Mouse (Mus musculus) kidney, adult 9 months (tissue): Measurements from ENCODE around the gene Ccdc18.
"Not testable (repeated sequence)": the region's sequence is repeated elsewhere in the genome, so short reads cannot be mapped to it uniquely, and the experiment has no call there.

Experiments used
- DNase-seq: peaks from one replicate; pipeline ENCODE4 v3.0.0; 2022

The Ccdc18 gene

GRCm38 (mm10) chr5:108132441-108133243 is at the start of gene Ccdc18, which contains the start of gene Tmed5:
Gene Ccdc18, plus strand, starts transcription at chr5:108132875.
Gene Tmed5, minus strand, starts transcription at chr5:108132620.
- DNase-seq, result peak; percentile 98

GRCm38 (mm10) chr5:108085440-108085839 is 47.2 kb upstream of the Ccdc18 start:
- DNase-seq, result no peak

GRCm38 (mm10) chr5:108092731-108093130 is 39.9 kb upstream of the Ccdc18 start:
- not testable (repeated sequence) for DNase-seq

- DNase-seq, result no peak
These were observed 35.0 kb upstream of the Ccdc18 start for GRCm38 (mm10) chr5:108097676-108098075.

- DNase-seq, result no peak
These were observed 32.5 kb upstream of the Ccdc18 start for GRCm38 (mm10) chr5:108100196-108100595.

GRCm38 (mm10) chr5:108104306-108104705 is 28.4 kb upstream of the Ccdc18 start:
- no peak for DNase-seq

GRCm38 (mm10) chr5:108109346-108109745 is 23.3 kb upstream of the Ccdc18 start:
- DNase-seq, result peak; percentile 24

GRCm38 (mm10) chr5:108117693-108118092 is 15.0 kb upstream of the Ccdc18 start:
- no peak for DNase-seq

GRCm38 (mm10) chr5:108120221-108120900 is 12.3 kb upstream of the Ccdc18 start:
- DNase-seq, result no peak

GRCm38 (mm10) chr5:108131849-108132440 is 730 bp upstream of the Ccdc18 start:
- peak; percentile 58 for DNase-seq

- DNase-seq, result no peak
These were observed 19.9 kb downstream of the Ccdc18 start for GRCm38 (mm10) chr5:108152592-108152991.

GRCm38 (mm10) chr5:108160796-108161195 is 28.1 kb downstream of the Ccdc18 start:
- no peak for DNase-seq

GRCm38 (mm10) chr5:108163695-108164094 is 31.0 kb downstream of the Ccdc18 start:
- peak; percentile 49 for DNase-seq

- DNase-seq, result no peak
These were observed 51.4 kb downstream of the Ccdc18 start for GRCm38 (mm10) chr5:108184050-108184449.

GRCm38 (mm10) chr5:108188967-108189366 is 56.3 kb downstream of the Ccdc18 start:
- peak; percentile 2 for DNase-seq

- peak; percentile 16 for DNase-seq
These were observed 73.3 kb downstream of the Ccdc18 start for GRCm38 (mm10) chr5:108206008-108206407.

GRCm38 (mm10) chr5:108211512-108211911 is 78.8 kb downstream of the Ccdc18 start:
- no peak for DNase-seq

GRCm38 (mm10) chr5:108214928-108215327 is 82.3 kb downstream of the Ccdc18 start:
- DNase-seq, result no peak

GRCm38 (mm10) chr5:108224077-108224476 is 91.4 kb downstream of the Ccdc18 start:
- no peak for DNase-seq

- DNase-seq, result peak; percentile 45
These were observed 93.5 kb downstream of the Ccdc18 start for GRCm38 (mm10) chr5:108226159-108226558.

- DNase-seq, result no peak
These were observed 113.7 kb downstream of the Ccdc18 start for GRCm38 (mm10) chr5:108246314-108246765.

GRCm38 (mm10) chr5:108250033-108250432 is 117.4 kb downstream of the Ccdc18 start:
- DNase-seq, result no peak

GRCm38 (mm10) chr5:108255259-108255658 is 122.6 kb downstream of the Ccdc18 start:
- DNase-seq, result no peak

GRCm38 (mm10) chr5:108262722-108263121 is 130.0 kb downstream of the Ccdc18 start:
- DNase-seq, result peak; percentile 79
